Mouse (Mus musculus) lung, adult 10 weeks (tissue): ENCODE results near the gene Psd4. TPM values are rescaled to one million over a fixed set of nuclear protein-coding genes. Genes with fewer than 3 reads are reported as not detected.

Source experiments
- polyA plus RNA-seq: library from polyadenylated mRNA; stranded (reverse); fragments of 350-450 nt; fragmentation: Illumina TruSeq; extraction: RNeasy Lipid Tissue Mini Kit (QIAGEN cat#74804); gene quantifications from one replicate; pipeline ENCODE4 v1.2.3, GENCODE M21; 2014; ENCODE audit warnings: low read depth, low replicate concordance; ENCODE audit not compliant: insufficient read depth

Gene Psd4
- 7.0 TPM for polyA plus RNA-seq

GRCm38 (mm10) chr2:24367030-24367894, at the start of gene Psd4:
Gene Psd4, plus strand, starts transcription at chr2:24367580.

GRCm38 (mm10) chr2:24336545-24336944, 30.8 kb upstream of the Psd4 start, which contains the start of gene Il1rn:
Gene Il1rn, plus strand, starts transcription at chr2:24336853.

Other genes starting within 250 kb of the Psd4 start
- gene Il1f8, start 214.4 kb upstream of the Psd4 start, polyA plus RNA-seq, result not detected
- 1.7 TPM for gene Il1f9, start 181.1 kb upstream of the Psd4 start, polyA plus RNA-seq
- gene Il1f6, start 152.2 kb upstream of the Psd4 start, polyA plus RNA-seq, result not detected
- not detected for gene Il1f5, start 90.6 kb upstream of the Psd4 start, polyA plus RNA-seq
- not detected for gene Il1f10, start 76.4 kb upstream of the Psd4 start, polyA plus RNA-seq
- gene Il1rn, start 30.7 kb upstream of the Psd4 start, polyA plus RNA-seq, result 9.0 TPM
- gene Pax8, start 108.0 kb downstream of the Psd4 start, polyA plus RNA-seq, result not detected